Mouse (Mus musculus): ENCODE measurements around the gene Adam12. TPM values are rescaled to one million over a fixed set of nuclear protein-coding genes. Genes with fewer than 3 reads are reported as not detected.

Gene Adam12
- total and polyA plus RNA-seq, 2 experiments = 0.28 TPM

- Histone ChIP-seq H3K4me1 (ENCODE audit: control insufficient read depth, insufficient read depth, low read length) (no peaks in the 10 kb centered on the region; the same call in 1 of the 2 replicates), H3K27me3 (ENCODE audit: control insufficient read depth, insufficient read depth, low read length) (no peaks in the 10 kb centered on the region), H3K27ac (replicated peaks; ENCODE audit: insufficient read depth, low read depth, low read length) (peak overlapping the region; percentile 24; the same call in 1 of the 2 replicates), H3K4me3 (ENCODE audit: insufficient read depth, low read depth, low read length) (no peak overlapping the region), H3K36me3 (ENCODE audit: control insufficient read depth, insufficient read depth, low read length) (no peaks in the 10 kb centered on the region), H3K79me2 (ENCODE audit: control insufficient read depth, insufficient read depth, low read length) (no peaks in the 10 kb centered on the region; the same call in 1 of the 2 replicates), H3K9ac (ENCODE audit: low read depth, low read length) (no peak overlapping the region)
- no peak for TF ChIP-seq POLR2A (IDR thresholded peaks at IDR 0.05; ENCODE audit: extremely low read depth, insufficient read depth, low read length)
- TF ChIP-seq CTCF (IDR thresholded peaks at IDR 0.05; ENCODE audit: low read depth, low read length) = no peak
- 73% methylated on average over 8 of the region's 8 CpGs for WGBS
- peak; percentile 45 for DNase-seq (ENCODE audit: extremely low read depth, low read depth, low spot score)
These were observed 116.5 kb downstream of the Adam12 start for GRCm38 (mm10) chr7:134115438-134115837.

- Histone ChIP-seq H3K36me3 (ENCODE audit: control insufficient read depth, insufficient read depth, low read length) (no peaks in the 10 kb centered on the region), H3K4me1 (ENCODE audit: control insufficient read depth, insufficient read depth, low read length) (no peaks in the 10 kb centered on the region; the same call in 1 of the 2 replicates), H3K27me3 (ENCODE audit: control insufficient read depth, insufficient read depth, low read length) (no peaks in the 10 kb centered on the region), H3K79me2 (ENCODE audit: control insufficient read depth, insufficient read depth, low read length) (no peaks in the 10 kb centered on the region; the same call in 1 of the 2 replicates), H3K9ac (ENCODE audit: low read depth, low read length) (no peak overlapping the region), H3K4me3 (ENCODE audit: insufficient read depth, low read depth, low read length) (no peak overlapping the region), H3K27ac (replicated peaks; ENCODE audit: insufficient read depth, low read depth, low read length) (peak overlapping the region; percentile 32; the same call in 1 of the 2 replicates)
- no peak for DNase-seq (ENCODE audit: extremely low read depth, low read depth, low spot score)
- no peak for TF ChIP-seq CTCF (IDR thresholded peaks at IDR 0.05; ENCODE audit: low read depth, low read length)
- no peak for TF ChIP-seq POLR2A (IDR thresholded peaks at IDR 0.05; ENCODE audit: extremely low read depth, insufficient read depth, low read length)
- 83% methylated on average over 9 of the region's 9 CpGs for WGBS
These were observed 117.4 kb downstream of the Adam12 start for GRCm38 (mm10) chr7:134114311-134115188.

DNA sequence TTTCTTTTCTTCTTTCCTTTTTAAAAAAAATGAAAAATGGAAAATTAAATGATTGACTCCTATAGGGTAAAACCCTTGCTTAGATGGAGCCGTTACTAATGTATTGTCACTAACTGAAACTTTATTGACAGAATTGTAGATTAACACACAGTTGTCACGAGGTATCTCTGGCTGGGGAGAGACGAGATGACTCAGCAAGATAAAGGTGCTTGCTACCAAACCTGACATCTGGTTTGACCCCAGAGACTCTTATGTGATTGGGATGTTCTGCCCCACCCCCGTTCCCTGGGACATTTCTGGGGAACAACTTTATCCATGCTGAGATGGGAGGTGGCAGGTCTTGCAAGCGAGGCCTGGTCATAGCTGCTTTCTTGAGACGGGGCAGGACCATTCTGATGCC, 118.1 kb downstream of the Adam12 start:
- H3K27ac ChIP-seq (replicated peaks; ENCODE audit: insufficient read depth, low read depth, low read length) = no peak overlapping the region
- 61% methylated on average over 6 of the region's 6 CpGs for WGBS
- TF ChIP-seq CTCF (IDR thresholded peaks at IDR 0.05; ENCODE audit: low read depth, low read length) (no peak), POLR2A (IDR thresholded peaks at IDR 0.05; ENCODE audit: extremely low read depth, insufficient read depth, low read length) (no peak)
- H3K36me3 ChIP-seq (ENCODE audit: control insufficient read depth, insufficient read depth, low read length) = no peaks in the 10 kb centered on the region
- H3K9ac ChIP-seq (ENCODE audit: low read depth, low read length) = no peak overlapping the region
- DNase-seq (ENCODE audit: extremely low read depth, low read depth, low spot score) = no peak
- H3K4me1 ChIP-seq (ENCODE audit: control insufficient read depth, insufficient read depth, low read length) = no peaks in the 10 kb centered on the region; the same call in 1 of the 2 replicates
- H3K27me3 ChIP-seq (ENCODE audit: control insufficient read depth, insufficient read depth, low read length) = no peaks in the 10 kb centered on the region
- H3K4me3 ChIP-seq (ENCODE audit: insufficient read depth, low read depth, low read length) = no peak overlapping the region
- no peaks in the 10 kb centered on the region; the same call in 1 of the 2 replicates for H3K79me2 ChIP-seq (ENCODE audit: control insufficient read depth, insufficient read depth, low read length)

- Histone ChIP-seq H3K36me3 (ENCODE audit: control insufficient read depth, insufficient read depth, low read length) (no peaks in the 10 kb centered on the region), H3K9ac (ENCODE audit: low read depth, low read length) (no peak overlapping the region), H3K27me3 (ENCODE audit: control insufficient read depth, insufficient read depth, low read length) (no peaks in the 10 kb centered on the region), H3K4me1 (ENCODE audit: control insufficient read depth, insufficient read depth, low read length) (no peaks in the 10 kb centered on the region; the same call in 1 of the 2 replicates), H3K79me2 (ENCODE audit: control insufficient read depth, insufficient read depth, low read length) (no peaks in the 10 kb centered on the region), H3K27ac (replicated peaks; ENCODE audit: insufficient read depth, low read depth, low read length) (no peak overlapping the region), H3K4me3 (ENCODE audit: insufficient read depth, low read depth, low read length) (no peak overlapping the region)
- 58% methylated on average over 1 of the region's 1 CpGs for WGBS
- DNase-seq (ENCODE audit: extremely low read depth, low read depth, low spot score) = no peak
- TF ChIP-seq CTCF (IDR thresholded peaks at IDR 0.05; ENCODE audit: low read depth, low read length) (no peak), POLR2A (IDR thresholded peaks at IDR 0.05; ENCODE audit: extremely low read depth, insufficient read depth, low read length) (no peak)
These were observed 121.8 kb downstream of the Adam12 start for GRCm38 (mm10) chr7:134110116-134110515.

DNA sequence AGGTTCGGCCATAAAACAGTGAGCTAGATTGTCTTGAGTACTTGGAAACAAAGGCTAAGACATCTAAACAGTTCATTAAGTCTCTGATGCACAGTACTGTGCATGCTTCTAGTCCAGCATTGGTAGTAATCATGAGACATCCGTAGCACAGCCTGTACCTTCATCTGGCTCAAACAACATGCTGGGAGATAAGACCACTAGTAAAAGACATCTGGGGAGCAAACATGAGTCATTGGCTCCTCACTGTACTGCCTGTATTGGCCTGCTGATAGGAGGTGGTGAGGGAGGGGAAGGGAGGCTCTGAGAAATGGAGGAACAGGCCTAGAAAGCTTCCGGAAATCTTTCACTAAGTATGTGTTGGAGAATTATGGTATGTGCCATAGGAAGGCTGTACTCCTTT, 124.1 kb downstream of the Adam12 start:
- no peaks in the 10 kb centered on the region for H3K79me2 ChIP-seq (ENCODE audit: control insufficient read depth, insufficient read depth, low read length)
- H3K36me3 ChIP-seq (ENCODE audit: control insufficient read depth, insufficient read depth, low read length) = no peaks in the 10 kb centered on the region
- H3K27me3 ChIP-seq (ENCODE audit: control insufficient read depth, insufficient read depth, low read length) = no peaks in the 10 kb centered on the region
- H3K4me1 ChIP-seq (ENCODE audit: control insufficient read depth, insufficient read depth, low read length) = no peaks in the 10 kb centered on the region
- no peak overlapping the region for H3K4me3 ChIP-seq (ENCODE audit: insufficient read depth, low read depth, low read length)
- H3K27ac ChIP-seq (replicated peaks; ENCODE audit: insufficient read depth, low read depth, low read length) = no peak overlapping the region
- no peak overlapping the region for H3K9ac ChIP-seq (ENCODE audit: low read depth, low read length)
- no peak for TF ChIP-seq CTCF (IDR thresholded peaks at IDR 0.05; ENCODE audit: low read depth, low read length)
- TF ChIP-seq POLR2A (IDR thresholded peaks at IDR 0.05; ENCODE audit: extremely low read depth, insufficient read depth, low read length) = no peak
- DNase-seq (ENCODE audit: extremely low read depth, low read depth, low spot score) = no peak
- 68% methylated on average over 3 of the region's 3 CpGs for WGBS

DNA sequence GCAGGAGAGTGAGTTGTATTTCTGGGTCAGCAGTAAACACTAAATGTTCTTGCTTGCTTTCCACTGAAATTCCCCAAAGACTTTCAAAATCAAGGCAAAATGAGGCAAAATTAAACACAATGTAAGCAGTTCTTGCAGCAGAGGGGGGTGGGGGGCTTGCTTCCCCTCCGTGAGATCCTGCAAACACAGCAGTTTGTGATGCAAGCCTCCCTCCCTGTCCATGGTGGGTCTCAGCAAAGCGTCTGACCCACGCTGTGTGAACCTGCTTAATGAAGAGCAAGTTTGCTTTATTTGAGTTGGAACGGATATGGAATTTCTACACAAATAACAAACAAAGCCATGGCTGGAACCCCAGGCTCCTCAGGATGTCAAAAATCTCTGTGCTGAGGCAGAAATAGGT, 132.9 kb downstream of the Adam12 start:
- no peaks in the 10 kb centered on the region for H3K36me3 ChIP-seq (ENCODE audit: control insufficient read depth, insufficient read depth, low read length)
- H3K9ac ChIP-seq (ENCODE audit: low read depth, low read length) = no peak overlapping the region
- DNase-seq (ENCODE audit: extremely low read depth, low read depth, low spot score) = no peak
- no peak overlapping the region for H3K4me3 ChIP-seq (ENCODE audit: insufficient read depth, low read depth, low read length)
- no peaks in the 10 kb centered on the region for H3K27me3 ChIP-seq (ENCODE audit: control insufficient read depth, insufficient read depth, low read length)
- 36% methylated on average over 4 of the region's 4 CpGs for WGBS
- H3K79me2 ChIP-seq (ENCODE audit: control insufficient read depth, insufficient read depth, low read length) = no peaks in the 10 kb centered on the region
- H3K4me1 ChIP-seq (ENCODE audit: control insufficient read depth, insufficient read depth, low read length) = no peaks in the 10 kb centered on the region
- no peak for TF ChIP-seq POLR2A (IDR thresholded peaks at IDR 0.05; ENCODE audit: extremely low read depth, insufficient read depth, low read length)
- TF ChIP-seq CTCF (IDR thresholded peaks at IDR 0.05; ENCODE audit: low read depth, low read length) = no peak
- H3K27ac ChIP-seq (replicated peaks; ENCODE audit: insufficient read depth, low read depth, low read length) = no peak overlapping the region
